Mouse (Mus musculus) layer of hippocampus, adult 8-10 months (tissue): ENCODE measurements around the gene Syn2. TPM values are rescaled to one million over a fixed set of nuclear protein-coding genes. Genes with fewer than 3 reads are reported as not detected.
A peak's percentile ranks its signal among the peaks of the same experiment; 100 is the strongest.

Source experiments
- DNase-seq, 2 experiments: peaks; one replicate each; pipeline ENCODE4 v3.0.0; 2022; ENCODE audit warnings: low spot score in 2 of 2
- total RNA-seq, 4 experiments: library from RNA; stranded (reverse); gene quantifications; 2 replicates each; pipeline ENCODE4 v1.2.4; 2022

Syn2 gene
- 100 to 1,000 TPM; 513 to 623 (median 572) TPM for total RNA-seq

GRCm38 (mm10) chr6:115134501-115135331 lies at the start of gene Syn2:
Gene Syn2, plus strand, starts transcription at chr6:115134902.
- DNase-seq = peak; percentile 90 to 92

- DNase-seq = peak; percentile 83
Measured at GRCm38 (mm10) chr6:115085274-115085841, 49.3 kb upstream of the Syn2 start.

GRCm38 (mm10) chr6:115088314-115089106 lies 46.2 kb upstream of the Syn2 start:
- DNase-seq = no peak

DNA sequence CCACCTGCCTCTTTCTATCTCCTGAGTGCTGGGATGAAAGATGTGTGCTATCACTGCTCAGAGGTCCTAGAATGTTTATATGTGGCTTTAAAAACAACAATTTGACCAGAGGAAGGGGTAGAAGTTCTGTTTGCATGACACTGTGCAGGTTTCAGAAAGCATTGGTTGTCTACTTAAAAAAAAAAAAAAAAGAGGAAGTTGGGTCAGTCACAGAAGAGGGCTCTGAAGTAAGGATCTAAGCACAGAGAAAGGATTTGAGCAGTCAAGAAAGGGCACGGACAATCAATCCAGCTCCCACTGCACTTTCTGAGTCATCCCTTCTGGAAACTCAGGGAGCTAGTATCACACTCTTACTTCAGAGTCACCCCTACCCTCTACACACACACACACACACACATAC lies 43.0 kb upstream of the Syn2 start:
- DNase-seq = no peak

- no peak for DNase-seq
Measured at GRCm38 (mm10) chr6:115102542-115102941, 32.2 kb upstream of the Syn2 start.

GRCm38 (mm10) chr6:115111426-115111825 lies 23.3 kb upstream of the Syn2 start:
- DNase-seq = no peak

DNA sequence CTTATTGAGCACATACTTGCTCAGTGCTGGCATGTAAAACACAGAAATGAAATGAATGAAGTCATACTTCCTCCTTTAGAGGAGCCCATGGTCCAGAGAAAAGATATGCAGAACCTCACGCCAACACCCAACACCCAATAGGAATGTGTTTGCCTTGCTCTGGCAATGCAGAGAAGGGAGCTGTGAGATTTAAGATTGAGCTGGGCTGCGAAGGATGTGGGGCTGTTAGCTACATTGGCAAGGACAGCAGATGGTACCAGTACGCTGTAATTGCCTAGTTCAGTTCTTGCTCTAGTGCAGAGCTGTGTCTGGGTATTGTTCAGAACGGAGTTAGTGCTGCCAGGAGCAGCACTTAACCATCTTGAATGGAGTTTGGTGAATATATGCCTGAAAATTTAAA lies 12.5 kb upstream of the Syn2 start:
- DNase-seq = peak; percentile 54 to 60

GRCm38 (mm10) chr6:115123262-115124201 lies 11.2 kb upstream of the Syn2 start:
- peak; percentile 70 to 85 for DNase-seq

DNA sequence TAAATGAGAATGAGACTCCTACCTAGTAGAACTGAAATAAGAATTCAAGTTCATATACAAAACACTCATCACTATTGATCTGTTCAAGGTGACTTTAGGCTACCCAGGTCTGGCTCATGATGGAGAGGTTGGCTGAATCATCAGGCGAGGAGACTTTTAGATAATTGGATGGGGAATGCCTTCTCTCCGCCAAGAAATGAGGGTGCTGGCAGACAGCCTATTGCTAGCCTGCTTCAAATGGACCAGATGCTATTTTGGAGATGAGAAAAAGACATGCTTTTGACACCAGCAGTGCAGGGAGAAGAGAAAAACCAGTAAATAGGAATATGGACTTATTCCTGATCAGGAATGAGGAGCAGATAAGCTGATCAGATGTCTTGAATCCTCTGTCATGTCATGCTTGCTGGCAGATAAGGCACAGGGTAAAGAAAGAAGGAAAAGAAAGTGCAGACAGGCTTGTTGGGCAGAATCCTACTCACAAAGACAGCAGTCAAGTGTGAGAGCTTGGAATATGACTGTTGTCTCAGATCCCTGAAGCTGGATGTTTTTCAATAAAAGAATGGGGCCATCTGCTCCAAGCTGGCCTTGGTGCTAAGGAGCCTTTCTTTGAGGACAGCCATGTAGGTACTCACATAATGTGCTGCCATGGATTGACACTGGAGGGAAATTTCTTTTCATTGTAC lies 9.9 kb upstream of the Syn2 start:
- peak; percentile 71 to 81 for DNase-seq

- no peak for DNase-seq
Measured at GRCm38 (mm10) chr6:115125358-115125720, 9.4 kb upstream of the Syn2 start.

DNA sequence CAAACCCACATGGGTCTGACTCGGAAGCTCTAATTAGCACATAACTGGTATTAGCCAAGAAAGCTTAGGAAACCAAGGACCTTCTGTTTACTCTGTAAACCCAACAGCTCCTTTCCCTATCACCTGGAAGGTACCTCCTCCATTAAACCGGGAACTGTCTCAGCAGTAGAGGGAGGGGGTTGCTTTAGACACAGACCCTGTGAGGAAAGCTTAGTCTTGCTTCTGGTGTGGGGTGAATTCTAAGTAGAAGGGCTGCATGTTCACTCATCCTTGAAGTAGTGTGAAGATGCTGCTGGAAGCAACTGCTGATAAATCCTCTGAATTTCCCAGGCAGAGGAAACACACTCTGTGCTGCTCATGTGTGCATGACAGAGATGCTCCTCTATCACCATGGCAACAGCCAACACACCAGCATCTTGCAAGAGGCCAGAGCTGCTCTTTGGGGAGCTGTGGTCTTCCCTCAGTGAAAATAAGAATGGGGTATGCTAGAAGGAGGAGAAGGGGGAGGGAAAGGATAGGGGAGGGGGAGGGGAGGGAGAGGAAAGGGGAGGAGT lies 8.4 kb upstream of the Syn2 start:
- DNase-seq = peak in 1 of 2 experiments; percentile 57

GRCm38 (mm10) chr6:115126851-115127250 lies 7.9 kb upstream of the Syn2 start:
- no peak for DNase-seq

- DNase-seq = no peak
Measured at GRCm38 (mm10) chr6:115127255-115127824, 7.4 kb upstream of the Syn2 start.

DNA sequence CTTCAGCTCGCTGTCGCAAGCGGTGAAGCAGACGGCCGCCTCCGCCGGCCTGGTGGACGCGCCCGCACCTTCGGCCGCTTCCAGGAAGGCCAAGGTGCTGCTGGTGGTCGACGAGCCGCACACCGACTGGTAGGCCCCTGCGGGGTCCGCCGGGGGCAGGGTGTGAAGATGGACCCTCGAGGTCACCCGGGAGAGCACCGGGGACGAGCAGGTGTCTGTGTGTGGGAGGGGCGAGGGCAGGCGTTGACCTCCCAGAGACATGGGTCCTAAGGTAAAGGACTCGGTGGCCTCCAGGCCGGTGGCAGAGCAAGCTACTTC lies 589 bp downstream of the Syn2 start:
- no peak for DNase-seq

GRCm38 (mm10) chr6:115136156-115136555 lies 1.5 kb downstream of the Syn2 start:
- no peak for DNase-seq

DNA sequence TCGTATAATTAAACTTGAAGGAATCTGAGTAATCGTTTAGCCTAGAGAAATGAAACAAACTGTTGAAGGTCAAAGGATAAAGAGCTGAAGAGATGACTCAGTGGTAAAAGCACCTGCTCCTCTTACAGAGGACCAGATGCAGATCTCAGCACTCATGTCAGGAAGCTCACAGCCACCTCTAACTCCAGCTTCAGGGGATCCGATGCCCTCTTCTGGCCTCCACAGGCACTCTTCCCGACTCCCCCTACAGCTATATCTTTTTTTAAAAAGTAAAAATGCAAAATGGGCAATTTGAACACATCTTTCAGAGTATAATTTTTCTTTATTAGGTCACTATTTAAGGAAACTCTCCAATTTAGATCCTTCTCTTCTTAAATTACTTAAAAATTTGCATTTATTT lies 6.7 kb downstream of the Syn2 start:
- no peak for DNase-seq

- peak in 1 of 2 experiments; percentile 35 for DNase-seq
Measured at GRCm38 (mm10) chr6:115161175-115161574, 26.5 kb downstream of the Syn2 start.

DNA sequence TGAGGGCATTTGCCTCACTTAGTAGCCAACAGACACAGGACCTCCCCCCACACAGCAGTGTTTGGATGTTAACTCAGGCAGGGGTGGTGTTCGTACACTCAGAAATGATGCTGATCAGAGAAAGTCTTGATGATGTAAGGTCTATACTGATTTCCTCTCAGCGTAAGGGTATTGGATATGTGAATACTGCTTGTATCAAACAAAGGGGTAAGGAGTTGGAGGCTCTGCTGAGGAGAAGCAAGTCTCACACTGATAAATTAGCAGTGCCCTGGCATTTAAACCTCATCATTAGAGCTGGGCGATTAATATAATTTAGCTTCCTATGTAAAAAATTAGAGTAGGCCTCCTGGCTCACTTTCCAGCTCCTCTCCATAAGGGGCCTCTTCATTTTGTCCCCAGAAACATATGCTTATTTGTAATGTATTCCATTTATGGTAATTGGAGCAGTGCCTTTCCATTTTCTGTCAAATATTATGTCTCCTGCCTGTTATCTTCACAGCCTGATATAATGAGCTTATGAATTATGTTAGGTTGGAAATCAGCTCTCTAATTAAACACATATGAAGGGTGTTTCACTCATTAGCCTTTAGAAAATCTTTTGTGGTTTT lies 31.3 kb downstream of the Syn2 start:
- DNase-seq = no peak

GRCm38 (mm10) chr6:115168921-115169320 lies 34.2 kb downstream of the Syn2 start:
- DNase-seq = peak; percentile 80 to 83

DNA sequence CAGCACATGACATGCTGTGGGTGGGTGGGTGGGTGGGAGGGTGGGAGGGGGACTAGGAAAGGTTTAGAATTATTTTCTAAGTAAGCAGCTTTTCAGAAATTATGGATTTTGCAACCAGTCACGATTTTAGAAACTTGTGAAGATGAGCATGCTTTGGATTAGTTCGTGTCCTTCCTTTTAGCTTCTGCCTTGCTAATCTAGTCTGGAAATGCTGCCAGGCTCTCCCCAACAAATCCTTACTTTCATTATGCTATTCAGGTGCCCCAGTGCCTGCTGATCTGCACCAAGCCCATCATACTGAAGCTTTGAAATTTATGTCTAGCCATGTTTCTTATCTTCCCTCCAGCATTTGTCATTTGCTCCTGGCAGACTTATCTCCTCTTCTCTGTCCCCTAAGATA lies 34.8 kb downstream of the Syn2 start:
- no peak for DNase-seq
